Mouse (Mus musculus) MEL-GATA-1-ER (cell line): Measurements from ENCODE around the gene Dhx30.
A peak's percentile ranks its signal among the peaks of the same experiment; 100 is the strongest.
"Not testable (repeated sequence)": the region's sequence is repeated elsewhere in the genome, so short reads cannot be mapped to it uniquely, and the experiment has no call there.

Source experiments
- DNase-seq: peaks from one replicate; pipeline ENCODE4 v3.0.0-alpha.2; 2012; ENCODE audit warnings: low read depth; ENCODE audit errors: extremely low read depth

Dhx30 gene

DNA sequence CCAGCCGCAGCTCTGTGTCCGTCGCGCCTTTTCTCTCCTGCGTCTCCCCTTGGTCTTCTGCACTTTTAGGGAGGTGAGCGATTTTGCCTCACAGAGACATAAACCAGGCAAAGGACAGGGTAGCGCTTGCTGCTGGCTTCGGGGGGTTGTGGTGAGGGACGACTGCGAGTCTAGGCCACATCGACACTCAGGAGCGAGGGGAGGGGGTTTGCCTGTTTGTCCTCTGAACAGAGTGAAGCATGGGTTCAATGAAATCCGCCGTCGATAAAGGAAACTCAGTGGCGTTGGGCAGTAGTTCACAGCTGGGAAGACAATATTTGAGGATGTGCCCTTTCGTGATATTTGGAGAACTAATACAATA is at the start of gene Dhx30:
Gene Dhx30, minus strand, starts transcription at position 52 of the 361 bp plus-strand sequence.
- no peak for DNase-seq

DNA sequence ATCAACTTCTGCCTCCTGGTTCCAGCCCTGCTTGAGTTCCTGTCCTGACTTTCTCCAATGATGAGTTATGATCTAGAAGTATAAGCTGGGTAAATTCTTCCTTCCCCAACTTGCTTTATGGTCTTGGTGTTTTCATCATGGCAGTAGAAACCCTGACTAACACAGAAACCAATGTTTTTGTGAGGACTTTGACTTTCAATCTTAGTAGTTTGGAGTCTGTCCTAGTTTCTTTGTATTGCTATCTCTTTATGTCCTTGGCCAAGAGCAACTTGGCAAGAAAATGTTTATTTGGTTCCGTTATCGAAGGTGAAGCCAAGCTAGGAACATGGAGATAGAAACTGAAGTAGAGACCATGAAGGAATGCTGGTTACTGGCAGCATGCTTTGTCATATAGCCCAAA is 45.4 kb upstream of the Dhx30 start:
- DNase-seq, result no peak

DNA sequence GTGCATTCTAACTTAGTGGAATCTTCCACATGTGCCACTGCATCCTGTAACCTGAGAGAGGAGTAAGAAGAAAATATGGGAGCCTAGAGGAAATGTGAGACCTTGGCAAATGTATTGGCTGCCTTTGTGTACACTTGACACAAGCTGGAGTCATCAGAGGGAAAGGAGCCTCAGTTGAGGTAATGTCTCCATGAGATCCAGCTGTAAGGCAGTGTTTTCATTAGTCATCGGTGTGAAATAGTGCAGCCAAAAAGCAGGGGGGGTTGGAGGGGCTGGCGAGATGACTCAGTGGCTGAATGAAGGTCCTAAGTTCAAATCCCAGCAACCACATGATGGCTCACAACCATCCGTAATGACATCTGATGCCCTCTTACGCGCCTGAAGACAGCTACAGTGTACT is 44.8 kb upstream of the Dhx30 start:
- DNase-seq, result no peak

DNA sequence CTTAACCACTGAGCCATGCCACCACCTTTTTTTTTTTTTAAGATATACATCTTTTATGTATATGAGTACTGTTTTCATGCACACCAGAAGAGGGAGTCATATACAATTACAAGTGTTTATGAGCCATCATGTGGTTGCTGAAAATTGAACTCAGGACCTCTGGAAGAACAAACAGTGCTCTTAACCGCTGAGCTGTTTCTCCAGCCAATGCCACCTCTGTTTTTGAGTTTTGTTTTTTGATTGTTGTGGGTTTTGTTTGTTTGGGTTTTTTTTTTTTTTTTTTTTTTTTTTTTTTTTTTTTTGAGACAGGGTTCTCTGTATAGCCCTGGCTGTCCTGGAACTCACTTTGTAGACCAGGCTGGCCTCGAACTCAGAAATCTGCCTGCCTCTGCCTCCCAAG is 42.9 kb upstream of the Dhx30 start:
- DNase-seq, result not testable (repeated sequence)

DNA sequence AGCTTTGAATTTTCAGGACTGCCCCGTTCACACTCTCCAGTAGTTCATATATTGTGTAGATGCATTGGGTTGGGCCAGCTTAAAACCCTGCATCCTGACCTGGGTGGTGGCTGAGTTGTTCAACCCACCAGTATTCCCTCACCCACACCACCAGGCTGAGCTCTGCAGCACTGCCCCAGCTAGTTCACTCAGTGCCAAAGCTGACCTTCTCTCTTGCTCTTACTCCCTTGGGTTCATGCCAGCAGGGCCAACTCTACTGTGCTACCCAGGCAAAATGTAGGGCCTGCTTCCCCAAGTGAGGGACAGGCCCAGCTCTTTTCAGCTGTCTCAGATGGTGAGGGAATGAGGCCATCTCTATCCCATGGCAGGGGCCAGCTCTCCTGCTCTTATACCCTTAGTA is 41.4 kb upstream of the Dhx30 start:
- no peak for DNase-seq

DNA sequence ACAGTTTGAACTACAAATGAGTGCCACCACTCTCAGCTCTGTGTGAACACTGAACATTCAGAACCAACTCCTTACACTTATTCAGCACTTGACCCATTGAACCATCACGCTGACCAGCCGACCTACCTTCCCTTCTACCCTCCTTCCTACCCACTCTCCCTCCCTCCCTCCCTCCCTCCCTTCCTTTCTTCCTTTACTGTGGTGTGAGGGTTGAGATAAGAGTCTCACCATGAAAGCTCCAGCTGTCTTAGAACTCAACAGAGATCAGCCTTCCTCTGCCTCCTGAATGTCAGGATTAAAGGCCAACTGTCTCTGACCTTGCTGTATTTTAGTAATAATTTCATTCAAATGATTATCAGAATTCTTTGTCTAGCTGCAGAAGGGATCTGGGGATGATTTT is 31.0 kb upstream of the Dhx30 start:
- DNase-seq, result no peak

DNA sequence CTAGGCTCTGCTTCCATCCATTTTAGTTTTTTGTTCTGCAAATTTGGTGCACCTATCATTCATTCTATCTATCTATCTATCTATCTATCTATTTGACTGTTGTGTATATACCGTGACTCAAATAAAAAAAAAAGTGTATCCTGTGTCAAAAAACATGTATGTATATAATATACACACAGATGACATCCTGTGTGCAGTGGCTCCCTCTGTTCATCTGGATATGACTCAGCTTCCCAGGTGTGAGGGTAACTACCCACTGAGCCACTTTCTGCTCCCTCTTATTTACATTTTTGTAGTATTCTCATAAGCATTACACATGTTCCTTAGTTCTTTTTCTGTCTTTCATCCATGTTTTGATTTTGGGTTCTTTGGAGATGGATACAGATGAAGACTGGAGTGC is 24.5 kb upstream of the Dhx30 start:
- DNase-seq, result no peak

DNA sequence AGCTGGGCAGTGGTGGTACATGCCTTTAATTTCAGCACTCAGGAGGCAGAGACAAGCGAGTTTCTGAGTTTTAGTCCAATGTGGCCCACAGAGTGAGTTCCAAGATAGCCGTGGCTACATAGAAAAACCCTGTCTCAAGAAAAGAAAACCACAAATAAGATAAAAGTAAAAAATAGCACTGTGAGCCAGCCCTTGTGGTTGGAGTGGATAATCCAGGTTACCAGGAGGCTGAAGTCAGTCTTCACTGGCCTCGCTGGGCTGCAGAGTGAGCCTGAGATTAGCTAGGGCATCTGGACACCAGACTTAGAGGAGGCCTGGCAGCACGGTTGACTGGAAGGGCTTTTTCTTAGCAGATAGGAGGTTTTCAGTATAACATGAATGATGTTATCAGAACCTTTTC is 21.5 kb upstream of the Dhx30 start:
- DNase-seq, result peak; percentile 67

DNA sequence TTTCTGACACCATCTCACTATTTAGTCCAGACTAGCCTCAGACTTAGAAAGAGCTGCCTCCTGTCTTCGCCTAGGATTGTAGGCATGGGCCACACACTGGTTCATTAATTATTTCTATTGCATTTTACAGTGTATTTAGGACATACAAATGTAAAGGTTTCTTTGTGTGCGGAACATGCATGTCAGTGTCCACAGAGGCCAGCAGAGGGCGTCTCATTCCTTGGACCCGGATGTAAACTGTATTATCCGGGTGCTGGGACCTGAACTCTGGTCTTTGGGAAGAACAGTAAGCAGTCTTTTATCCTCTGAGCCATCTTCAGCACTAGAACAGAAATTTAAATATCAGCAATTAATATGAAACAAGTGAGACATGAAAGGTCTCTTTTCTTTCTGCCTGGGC is 16.5 kb upstream of the Dhx30 start:
- no peak for DNase-seq

DNA sequence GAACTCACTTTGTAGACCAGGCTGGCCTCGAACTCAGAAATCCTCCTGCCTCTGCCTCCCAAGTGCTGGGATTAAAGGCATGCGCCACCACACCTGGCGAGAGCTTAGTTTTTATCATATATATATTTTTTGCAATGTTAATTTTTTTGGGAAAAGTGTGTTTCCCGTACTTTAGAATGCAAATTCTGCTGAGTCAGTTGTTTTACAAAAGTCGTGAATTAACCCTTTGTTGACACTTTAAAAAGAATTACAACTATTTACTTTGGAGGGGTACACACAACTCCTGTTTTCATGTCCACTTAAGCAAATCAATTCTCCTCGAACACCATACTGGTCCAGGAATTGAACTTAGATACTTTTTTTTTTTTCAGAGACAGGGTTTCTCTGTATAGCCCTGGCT is 15.3 kb upstream of the Dhx30 start:
- no peak for DNase-seq

DNA sequence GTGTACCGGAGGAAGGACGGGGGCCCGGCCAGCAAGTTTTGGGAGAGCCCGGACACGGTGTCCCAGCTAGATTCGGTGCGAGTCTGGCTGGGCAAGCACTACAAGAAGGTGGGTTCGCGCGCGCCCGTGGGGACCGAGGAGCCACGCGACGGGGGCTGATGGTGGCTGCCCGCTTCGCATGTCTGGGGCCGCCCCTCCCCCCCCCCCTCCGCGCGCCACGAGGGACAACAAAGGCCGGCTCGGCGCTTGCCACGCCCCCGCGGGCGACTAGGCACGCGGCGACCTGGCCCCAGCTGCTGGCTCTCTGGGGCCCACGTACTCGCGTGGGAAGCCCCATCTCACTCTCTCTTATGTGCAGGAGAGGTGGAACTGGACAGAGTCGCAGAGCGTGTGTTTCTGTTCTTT is 14.6 kb upstream of the Dhx30 start:
- DNase-seq, result no peak

DNA sequence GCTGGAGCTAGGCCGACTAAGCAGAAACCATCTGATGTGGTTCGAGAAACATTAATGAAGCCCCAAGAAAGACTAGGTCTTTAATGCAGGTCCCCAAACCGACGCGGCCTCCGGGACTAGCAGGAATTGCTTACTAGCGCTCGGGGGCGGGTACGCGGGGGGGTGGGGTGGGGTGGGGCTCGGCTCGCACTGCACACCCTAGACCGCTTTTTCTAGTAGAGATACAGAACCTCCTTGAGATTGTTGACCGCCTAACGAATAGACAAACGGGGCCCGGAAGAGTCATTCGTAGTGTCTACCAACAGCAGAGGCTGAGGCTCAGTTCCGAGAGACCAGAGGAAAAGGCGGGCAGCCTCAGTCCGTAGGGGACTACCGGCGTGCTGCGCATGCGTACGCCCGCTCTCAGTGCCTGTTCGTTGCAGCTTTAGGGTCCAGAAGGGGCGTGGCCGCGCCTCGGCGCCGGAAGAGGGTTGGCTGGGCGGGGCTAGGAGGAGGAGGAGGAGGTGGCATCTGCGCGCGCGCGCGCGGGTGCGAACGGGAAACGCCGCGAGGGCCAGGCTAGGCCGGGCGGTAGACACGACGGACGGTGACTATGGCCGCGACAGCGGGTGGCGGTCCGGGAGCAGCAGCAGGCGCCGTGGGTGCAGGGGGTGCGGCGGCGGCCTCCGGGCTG is 14.0 kb upstream of the Dhx30 start:
- peak; percentile 91 for DNase-seq

DNA sequence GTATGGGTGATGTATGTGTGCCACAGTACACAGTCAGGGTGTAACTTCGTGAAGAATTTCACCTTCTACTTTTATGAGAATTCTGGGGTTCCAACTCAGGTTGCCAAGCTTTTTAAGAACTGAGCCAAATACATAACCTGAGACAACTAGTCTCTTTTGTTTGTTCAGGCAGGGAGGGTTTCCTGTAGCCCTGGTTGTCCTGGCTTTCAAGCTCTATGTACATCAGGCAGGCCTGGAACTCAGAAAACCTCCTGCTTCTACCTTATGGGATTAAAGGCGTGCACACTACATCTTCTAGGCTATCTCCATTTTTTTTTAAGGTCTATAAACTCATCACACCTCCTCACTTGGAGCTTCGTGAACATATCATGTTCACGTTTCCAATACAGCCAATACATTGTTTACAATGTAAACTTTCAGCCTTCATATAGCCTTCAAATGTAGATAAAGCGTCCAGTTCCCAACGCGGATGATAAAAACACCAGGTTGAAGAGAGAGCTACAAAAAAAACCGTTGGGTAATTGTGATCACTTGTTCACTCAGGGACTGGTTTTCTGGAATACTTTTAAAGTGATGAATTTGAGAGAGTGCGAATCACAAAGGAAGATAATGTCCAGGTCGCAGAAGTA is 13.4 kb upstream of the Dhx30 start:
- DNase-seq, result no peak

DNA sequence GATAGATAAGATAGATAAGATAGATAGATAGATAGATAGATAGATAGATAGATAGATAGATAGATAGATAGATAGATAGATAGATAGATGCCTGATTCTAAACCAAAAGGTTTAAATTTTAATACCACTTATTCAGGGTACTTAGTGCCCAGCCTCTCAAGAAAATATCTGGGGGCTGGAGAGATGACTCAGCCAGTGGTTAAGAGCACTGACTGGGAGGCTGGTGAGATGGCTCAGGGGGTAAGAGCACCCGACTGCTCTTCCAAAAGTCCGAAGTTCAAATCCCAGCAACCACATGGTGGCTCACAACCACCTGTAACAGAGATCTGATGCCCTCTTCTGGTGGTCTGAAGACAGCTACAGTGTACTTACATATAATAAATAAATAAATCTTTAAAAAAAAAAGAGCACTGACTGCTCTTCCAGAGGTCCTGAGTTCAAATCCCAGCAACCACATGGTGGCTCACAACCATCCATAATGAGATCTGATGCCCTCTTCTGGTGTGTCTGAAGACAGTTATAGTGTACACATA is 6.4 kb upstream of the Dhx30 start:
- not testable (repeated sequence) for DNase-seq

DNA sequence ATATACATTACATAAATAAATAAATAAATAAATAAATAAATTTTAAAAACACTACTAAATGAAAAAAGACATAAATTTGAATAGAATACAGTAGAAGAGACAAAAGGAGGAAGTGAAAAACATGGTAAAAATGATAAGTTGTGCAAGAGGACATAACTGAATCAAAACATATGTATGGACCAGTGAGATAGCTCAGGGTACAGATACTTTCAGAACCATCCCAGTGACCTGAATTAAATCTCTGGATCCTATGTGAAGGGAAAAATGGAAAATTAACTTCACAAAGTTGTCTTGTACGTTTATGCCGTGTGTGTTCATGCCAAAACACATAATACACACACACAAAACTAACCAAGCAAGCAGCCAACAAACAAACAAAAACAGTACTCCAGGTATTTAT is 5.7 kb upstream of the Dhx30 start:
- no peak for DNase-seq

DNA sequence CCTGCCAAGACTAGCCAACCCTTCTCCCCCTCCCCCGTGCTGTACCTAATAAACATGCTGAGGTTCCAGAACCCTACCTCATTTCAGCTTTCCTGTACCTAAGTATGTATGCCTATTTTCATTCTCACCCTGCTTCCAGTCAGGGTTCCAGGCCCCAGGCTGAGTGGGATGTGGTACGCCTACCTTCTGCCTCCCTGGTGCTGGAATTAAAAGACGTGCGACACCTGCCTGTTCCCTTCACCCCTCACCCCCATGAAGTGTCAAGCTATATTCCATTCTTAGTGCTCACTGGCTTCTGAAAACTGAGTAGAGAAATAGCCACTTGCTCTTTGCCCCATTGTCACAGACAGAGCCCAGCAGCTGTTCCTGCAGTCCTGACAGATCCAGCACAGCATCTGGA is 3.8 kb upstream of the Dhx30 start:
- no peak for DNase-seq

DNA sequence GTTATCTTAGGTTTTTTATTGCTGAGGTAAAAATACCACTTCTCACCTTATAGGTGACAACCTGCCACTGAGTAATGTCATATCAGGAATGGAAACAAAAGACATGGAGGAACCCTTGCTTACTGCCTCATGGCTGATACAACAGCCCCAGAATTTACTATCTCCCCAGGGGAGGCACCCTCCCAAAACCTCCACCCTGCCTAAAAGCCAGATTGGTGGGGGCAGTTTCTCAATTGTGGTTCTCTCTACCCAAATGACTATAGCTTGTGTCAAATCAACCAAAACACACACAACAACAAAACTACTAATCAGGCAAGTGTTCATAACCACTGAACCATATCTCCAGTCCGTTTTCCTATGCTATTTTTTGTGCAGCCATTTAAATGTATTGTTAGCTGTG is 619 bp upstream of the Dhx30 start:
- DNase-seq, result no peak

DNA sequence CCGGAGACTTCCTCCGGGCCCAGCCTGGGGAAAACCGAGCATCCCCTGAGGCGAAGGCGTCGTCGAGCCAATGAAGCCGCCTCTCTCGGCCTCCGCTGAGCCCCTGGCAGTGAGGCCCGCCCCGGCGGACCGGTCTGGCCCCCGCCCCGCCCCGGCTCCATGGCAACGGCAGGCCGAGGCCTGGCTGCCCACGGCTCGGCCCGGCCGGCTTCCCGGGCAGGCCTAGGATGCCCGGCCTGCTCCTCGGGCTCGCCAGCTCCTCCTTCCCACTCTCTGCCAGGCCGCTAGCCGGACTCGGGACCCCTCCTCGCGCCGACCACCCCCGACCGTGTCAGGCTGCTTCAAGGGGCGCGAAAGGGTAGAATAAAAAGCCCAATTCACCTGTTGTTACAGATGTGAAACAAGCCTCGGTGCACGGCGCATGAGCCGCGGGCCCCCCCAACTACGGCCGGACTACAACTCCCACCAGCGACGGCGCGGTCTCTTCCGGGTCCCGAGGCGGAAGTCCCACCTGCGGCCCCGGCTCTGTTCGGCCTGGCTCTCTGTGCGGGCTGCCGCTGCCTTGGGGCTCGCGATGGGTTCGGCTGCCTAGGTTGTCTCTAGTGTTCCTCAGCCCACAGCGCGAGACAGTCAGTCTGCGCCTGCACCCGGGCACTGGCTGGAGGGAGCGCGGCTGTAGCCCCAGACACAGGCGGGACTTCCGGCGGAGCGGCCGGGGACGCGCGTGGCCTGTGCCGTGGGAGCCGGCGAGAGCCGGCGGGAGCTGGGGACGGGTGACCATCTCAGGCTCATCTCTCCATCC is 452 bp downstream of the Dhx30 start, which contains the start of gene Smarcc1:
Gene Smarcc1, plus strand, starts transcription at position 732 of the 802 bp plus-strand sequence.
- peak; percentile 73 for DNase-seq

DNA sequence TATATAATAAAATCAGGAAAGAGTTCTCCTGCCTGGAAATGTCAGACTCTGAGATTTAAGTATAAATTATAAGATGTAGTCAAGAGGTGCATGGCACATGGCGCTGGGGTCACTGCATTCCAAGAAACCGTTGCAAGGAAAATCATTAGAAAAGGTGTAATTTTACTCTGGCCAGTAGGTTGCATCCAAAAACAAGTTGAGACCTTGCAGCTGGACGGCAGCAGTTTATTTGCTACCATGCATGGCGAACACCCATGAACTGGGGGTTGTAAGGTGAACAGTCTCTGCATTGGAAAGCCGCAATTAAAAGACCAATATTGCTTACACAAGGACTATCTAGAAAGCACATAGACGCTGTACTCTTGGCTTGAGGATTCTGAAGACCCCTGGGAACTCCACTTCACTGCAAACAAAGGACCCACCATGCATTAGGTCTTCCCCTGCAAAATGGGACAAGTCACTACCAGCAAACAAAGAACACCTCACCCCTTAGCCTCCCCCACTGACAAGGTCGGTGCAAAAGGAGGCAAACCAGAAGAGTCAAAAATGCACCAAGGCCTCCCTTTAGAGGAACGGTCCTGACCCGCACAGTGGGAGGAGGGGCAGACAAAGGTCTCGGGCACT is 1.2 kb downstream of the Dhx30 start:
- no peak for DNase-seq

DNA sequence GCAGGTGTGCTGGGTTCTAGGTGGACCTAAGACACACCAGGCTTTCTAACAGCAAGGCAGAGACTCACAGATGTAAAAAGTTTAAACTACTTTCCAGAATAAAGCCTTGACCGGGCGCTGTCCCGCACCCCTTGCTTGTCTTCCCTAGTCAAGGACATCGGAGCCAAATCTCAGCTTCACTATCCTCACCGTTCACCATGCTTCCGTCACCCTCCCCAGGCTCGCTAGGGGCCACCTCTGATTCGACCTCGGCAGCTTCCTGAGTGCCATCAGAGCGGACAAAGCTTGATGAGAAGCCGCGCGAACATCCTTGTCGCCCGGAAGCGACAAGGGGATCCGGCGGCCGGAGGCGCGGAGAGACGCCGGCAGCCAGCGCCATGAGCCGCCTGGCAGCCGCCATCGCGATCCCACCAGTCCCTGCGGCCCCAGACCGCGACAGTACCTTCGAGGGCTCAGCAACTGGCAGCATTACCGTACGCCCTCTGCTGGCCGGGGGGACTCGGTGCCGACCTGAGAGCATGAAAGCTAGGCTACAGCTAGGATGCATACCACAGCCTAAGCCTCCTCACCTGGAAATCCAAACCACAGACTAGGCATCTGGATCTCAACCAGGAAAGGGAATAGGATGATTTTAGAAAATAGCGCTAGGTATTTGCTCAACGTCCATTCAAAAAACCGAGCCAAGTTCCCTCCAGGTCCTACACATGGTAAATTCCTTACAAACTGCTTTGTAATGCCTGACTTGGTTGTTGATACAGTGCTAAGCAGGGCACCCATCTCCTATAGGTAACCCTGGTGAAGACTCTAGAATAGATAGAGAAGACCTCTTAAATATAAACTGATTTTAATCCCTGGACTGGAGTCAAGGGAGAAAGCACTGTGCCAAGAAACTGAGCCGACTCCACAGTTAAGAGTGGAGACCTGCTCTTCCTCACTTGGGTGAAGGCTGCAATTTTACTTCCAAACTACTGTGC is 16.7 kb downstream of the Dhx30 start:
- DNase-seq, result peak; percentile 64

DNA sequence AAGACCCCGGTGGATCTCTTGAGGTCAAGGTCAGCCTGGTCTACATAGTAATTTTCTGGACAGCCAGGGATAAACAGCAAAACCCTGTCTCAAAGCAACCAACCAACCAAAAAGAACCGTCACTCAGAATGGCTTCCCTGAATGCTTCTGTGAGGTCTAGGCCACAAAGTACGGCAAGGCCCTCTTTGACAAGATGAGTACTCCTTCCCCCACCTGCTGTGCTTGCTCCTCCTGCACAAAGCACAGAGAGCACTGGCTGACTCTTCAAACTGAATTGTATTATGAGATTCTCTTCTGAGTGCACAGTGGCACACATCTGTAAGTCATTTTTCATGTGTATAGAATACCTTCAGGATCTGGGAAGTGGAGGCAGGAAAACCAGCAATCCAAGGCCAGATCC is 19.8 kb downstream of the Dhx30 start:
- DNase-seq, result no peak
